Mouse (Mus musculus) embryonic facial prominence, embryonic 15.5 days (tissue): ENCODE data around the gene Smarcb1. TPM values are rescaled to one million over a fixed set of nuclear protein-coding genes. Genes with fewer than 3 reads are reported as not detected.
"Not testable (repeated sequence)": the region's sequence is repeated elsewhere in the genome, so short reads cannot be mapped to it uniquely, and the experiment has no call there.

Source experiments
- ATAC-seq: fragments of 200-750 bp; cut with Nextera tagmentation; 2 replicates; pipeline ENCODE4 v1.8.0; 2017; ENCODE audit warnings: low read depth, moderate TSS enrichment; ENCODE audit not compliant: insufficient number of reproducible peaks, low FRiP score, low TSS enrichment
- H3K27ac ChIP-seq: fragments of 300-500 bp; sonication (generic); replicated peaks from 2 replicates; pipeline ENCODE4 v1.5.1; 2015; ENCODE audit warnings: mild to moderate bottlenecking, inconsistent platforms
- H3K27me3 ChIP-seq: fragments of 300-500 bp; sonication (generic); 2 replicates; pipeline ENCODE4 v1.6.1; 2015; ENCODE audit warnings: inconsistent platforms
- H3K36me3 ChIP-seq: fragments of 300-500 bp; sonication (generic); 2 replicates; pipeline ENCODE4 v1.6.1; 2015; ENCODE audit warnings: mild to moderate bottlenecking, inconsistent platforms
- H3K4me1 ChIP-seq: fragments of 300-500 bp; sonication (generic); 2 replicates; pipeline ENCODE4 v1.6.1; 2015; ENCODE audit warnings: inconsistent platforms
- H3K4me2 ChIP-seq: fragments of 300-500 bp; sonication (generic); replicated peaks from 2 replicates; pipeline ENCODE4 v1.6.1; 2015; ENCODE audit warnings: mild to moderate bottlenecking, inconsistent platforms
- H3K4me3 ChIP-seq: fragments of 300-500 bp; sonication (generic); replicated peaks from 2 replicates; pipeline ENCODE4 v1.5.1; 2015; ENCODE audit warnings: mild to moderate bottlenecking, inconsistent platforms
- H3K9ac ChIP-seq: fragments of 300-500 bp; sonication (generic); 2 replicates; pipeline ENCODE4 v1.6.1; 2015; ENCODE audit warnings: inconsistent platforms
- H3K9me3 ChIP-seq: fragments of 300-500 bp; sonication (generic); replicated peaks from 2 replicates; pipeline ENCODE4 v1.6.1; 2016; ENCODE audit warnings: inconsistent platforms
- WGBS: fragments of 180-500 bp; shearing (Covaris S2); methylation state at CpG from one replicate; pipeline ENCODE4 v1.1.7; 2015; 5-methylcytosine and 5-hydroxymethylcytosine counted together
- polyA plus RNA-seq: library from polyadenylated mRNA; unstranded; fragments of >200 nt; fragmentation: Nextera tagmentation; extraction: Ambion mirVana; gene quantifications from 2 replicates; pipeline ENCODE4 v1.2.1, GENCODE M21; 2015

The Smarcb1 gene
- polyA plus RNA-seq, 1 experiment from 2014 or later, result 192 TPM

GRCm38 (mm10) chr10:75860746-75861145 lies 60.7 kb downstream of the Smarcb1 start:
- H3K4me3 ChIP-seq, result no peak overlapping the region; the same call in 1 of the 2 replicates
- H3K4me2 ChIP-seq, result peak overlapping the region; percentile 57
- no peak overlapping the region for H3K9ac ChIP-seq
- H3K27ac ChIP-seq, result peak overlapping the region; percentile 94
- H3K4me1 ChIP-seq, result peaks cover 25% of the 10 kb centered on the region
- WGBS, result 31% methylated on average over 7 of the region's 7 CpGs
- no peak for ATAC-seq
- H3K36me3 ChIP-seq, result peaks cover 8% of the 10 kb centered on the region
- H3K27me3 ChIP-seq, result no peaks in the 10 kb centered on the region
- H3K9me3 ChIP-seq, result no peaks in the 10 kb centered on the region

DNA sequence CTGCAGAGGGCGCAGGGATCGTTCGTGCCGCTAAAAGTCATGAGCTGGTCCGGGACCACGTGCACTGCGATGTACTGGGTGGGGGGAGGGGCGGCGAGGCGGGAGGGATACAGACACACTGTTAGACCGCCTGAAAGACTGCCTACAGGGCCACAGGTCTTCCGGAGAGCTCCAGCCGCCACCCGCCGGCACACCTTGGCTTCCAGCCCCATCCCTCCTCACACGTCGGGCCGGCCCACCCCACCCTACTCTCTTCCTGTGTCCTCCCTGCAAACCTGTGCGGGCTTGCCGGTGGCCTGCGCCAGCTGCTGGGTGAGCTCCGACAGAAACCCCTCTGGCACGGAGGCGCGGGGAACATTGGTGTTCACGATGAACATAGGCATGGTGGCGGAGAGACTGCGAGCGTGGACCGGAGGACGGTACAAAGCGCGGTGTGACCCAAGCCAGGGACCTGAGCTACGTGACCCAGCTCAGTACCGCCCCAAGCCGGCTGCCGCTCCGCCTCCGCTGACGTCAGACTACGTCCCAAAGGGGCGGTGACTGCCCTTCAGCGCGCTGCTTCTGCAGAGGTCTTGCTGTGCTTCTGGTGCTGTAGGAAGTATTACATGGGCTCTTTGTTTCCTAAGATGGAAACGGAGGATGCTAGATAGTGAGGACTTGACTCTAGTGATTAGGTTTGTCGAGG lies 61.5 kb downstream of the Smarcb1 start, which contains the start of gene Mif:
TSS of gene Mif (minus strand) at position 455 of the 685 bp plus-strand sequence.
- Histone ChIP-seq H3K4me1 (peaks cover 25% of the 10 kb centered on the region), H3K4me2 (peak within 1 kb of the TSS; percentile 57), H3K27ac (peak within 1 kb of the TSS; percentile 94), H3K9ac (peak within 1 kb of the TSS; percentile 92), H3K4me3 (peak within 1 kb of the TSS; percentile 77)
- not testable (repeated sequence) for H3K9me3 ChIP-seq, H3K36me3 ChIP-seq, H3K27me3 ChIP-seq
- under 1% methylated on average over 43 of the region's 46 CpGs for WGBS
- peak; percentile 95 for ATAC-seq

- Histone ChIP-seq H3K9me3 (no peaks in the 10 kb centered on the region), H3K27me3 (no peaks in the 10 kb centered on the region), H3K4me3 (peak overlapping the region; percentile 77), H3K4me2 (peak overlapping the region; percentile 57), H3K36me3 (peaks cover 8% of the 10 kb centered on the region), H3K9ac (peak overlapping the region; percentile 18; the same call in 1 of the 2 replicates), H3K27ac (peak overlapping the region; percentile 94), H3K4me1 (peaks cover 25% of the 10 kb centered on the region)
- peak; percentile 40 for ATAC-seq
- 2% methylated on average over 27 of the region's 27 CpGs for WGBS
These were observed 62.2 kb downstream of the Smarcb1 start for GRCm38 (mm10) chr10:75859107-75859746.

DNA sequence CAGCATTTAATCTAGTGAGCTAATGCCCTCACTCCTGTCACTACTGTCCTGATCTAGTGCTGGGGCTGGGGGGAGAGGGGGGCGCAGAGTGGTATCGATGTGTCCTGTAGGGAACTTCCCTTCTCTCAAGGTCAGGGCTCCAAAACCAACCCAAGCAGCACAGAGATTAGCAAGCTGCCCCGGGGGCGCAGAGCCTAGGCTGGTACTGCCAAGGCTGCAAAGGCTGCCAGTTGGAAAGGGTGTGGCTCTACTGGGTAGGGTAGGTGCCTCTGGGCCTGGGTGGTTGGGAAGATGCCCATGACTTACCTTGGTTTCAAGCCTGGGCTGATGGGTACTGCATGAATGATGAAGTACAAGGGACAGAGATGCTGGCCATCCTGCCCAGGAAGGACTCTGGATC lies 63.8 kb downstream of the Smarcb1 start:
- Histone ChIP-seq H3K4me2 (no peak overlapping the region), H3K9me3 (no peaks in the 10 kb centered on the region), H3K27ac (no peak overlapping the region), H3K9ac (no peak overlapping the region), H3K4me3 (no peak overlapping the region), H3K4me1 (peaks cover 25% of the 10 kb centered on the region), H3K27me3 (no peaks in the 10 kb centered on the region), H3K36me3 (peaks cover 8% of the 10 kb centered on the region)
- no peak for ATAC-seq
- 89% methylated on average over 4 of the region's 4 CpGs for WGBS

- Histone ChIP-seq H3K9me3 (no peaks in the 10 kb centered on the region), H3K9ac (no peak overlapping the region), H3K4me2 (no peak overlapping the region), H3K4me1 (peaks cover 25% of the 10 kb centered on the region), H3K36me3 (peaks cover 8% of the 10 kb centered on the region), H3K4me3 (no peak overlapping the region), H3K27me3 (no peaks in the 10 kb centered on the region), H3K27ac (no peak overlapping the region)
- ATAC-seq, result no peak
- WGBS, result 75% methylated on average over 3 of the region's 3 CpGs
These were observed 64.4 kb downstream of the Smarcb1 start for GRCm38 (mm10) chr10:75856976-75857375.

DNA sequence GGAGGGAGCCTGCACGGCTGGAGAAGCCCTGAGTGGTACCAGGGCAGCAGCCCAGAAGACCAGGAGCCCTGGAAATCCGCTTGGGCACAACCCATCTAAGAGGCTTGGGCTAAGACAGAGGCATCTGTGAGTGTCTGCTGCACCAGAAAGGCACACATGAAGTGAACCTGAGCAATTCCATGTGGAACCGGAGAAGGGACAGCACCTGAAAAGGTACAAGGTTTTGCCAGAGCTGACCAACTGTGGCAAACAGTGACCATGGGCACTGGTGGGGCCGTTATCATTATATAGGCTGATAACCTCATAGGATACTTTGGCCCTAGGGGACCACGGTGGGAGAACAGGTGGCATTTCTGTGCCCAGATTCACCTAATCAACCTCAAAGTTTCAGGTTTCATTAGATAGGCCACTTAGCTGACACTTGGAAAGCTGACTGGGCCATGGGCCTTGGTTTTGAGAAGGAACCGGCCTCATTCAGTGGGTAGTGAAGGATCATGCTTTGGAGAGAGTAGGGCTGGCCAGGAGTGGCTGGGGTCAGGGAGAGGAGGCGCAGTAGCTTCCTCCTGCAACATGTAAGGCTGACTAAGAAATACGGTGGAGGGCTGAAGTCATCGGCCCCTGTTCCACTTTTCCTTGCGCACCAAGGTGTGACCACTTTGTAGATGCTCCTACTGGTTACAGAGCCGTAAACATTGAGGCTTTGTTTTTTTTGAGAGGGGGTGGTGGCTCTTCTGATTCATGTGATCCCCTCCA lies 65.1 kb downstream of the Smarcb1 start:
- WGBS, result 76% methylated on average over 11 of the region's 11 CpGs
- Histone ChIP-seq H3K27ac (no peak overlapping the region), H3K4me2 (no peak overlapping the region), H3K27me3 (no peaks in the 10 kb centered on the region), H3K4me1 (peaks cover 31% of the 10 kb centered on the region), H3K36me3 (peaks cover 8% of the 10 kb centered on the region), H3K4me3 (no peak overlapping the region), H3K9ac (no peak overlapping the region), H3K9me3 (no peaks in the 10 kb centered on the region)
- ATAC-seq, result no peak

GRCm38 (mm10) chr10:75855416-75855981 lies 65.9 kb downstream of the Smarcb1 start:
- H3K4me1 ChIP-seq, result peaks cover 33% of the 10 kb centered on the region
- 88% methylated on average over 15 of the region's 15 CpGs for WGBS
- no peak overlapping the region for H3K4me2 ChIP-seq
- H3K36me3 ChIP-seq, result peaks cover 8% of the 10 kb centered on the region
- H3K9ac ChIP-seq, result no peak overlapping the region
- ATAC-seq, result no peak
- no peak overlapping the region for H3K4me3 ChIP-seq
- no peaks in the 10 kb centered on the region for H3K27me3 ChIP-seq
- H3K27ac ChIP-seq, result no peak overlapping the region
- H3K9me3 ChIP-seq, result no peaks in the 10 kb centered on the region

DNA sequence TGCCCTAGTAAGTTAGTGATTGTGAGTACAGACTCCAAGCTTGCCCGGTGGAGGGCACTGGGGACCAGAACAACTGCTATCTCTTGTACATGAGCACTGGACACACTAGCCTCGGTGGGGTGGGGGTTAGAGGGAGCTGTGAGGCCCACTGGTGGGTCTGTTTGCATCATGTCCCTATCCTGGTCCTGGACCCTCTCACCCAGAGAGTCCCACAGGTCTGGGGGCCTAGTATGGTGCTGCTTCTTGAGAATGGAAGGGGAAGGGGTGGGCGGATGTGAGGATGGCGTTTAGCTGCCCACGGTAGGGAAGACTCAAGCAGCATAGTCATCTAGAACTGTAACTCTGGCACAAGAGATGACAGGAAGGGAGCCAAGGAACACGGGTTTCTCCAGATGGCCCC lies 66.6 kb downstream of the Smarcb1 start:
- H3K9ac ChIP-seq, result no peak overlapping the region
- H3K4me3 ChIP-seq, result no peak overlapping the region
- peaks cover 8% of the 10 kb centered on the region for H3K36me3 ChIP-seq
- ATAC-seq, result no peak
- 81% methylated on average over 6 of the region's 6 CpGs for WGBS
- H3K4me1 ChIP-seq, result peaks cover 31% of the 10 kb centered on the region
- no peak overlapping the region for H3K4me2 ChIP-seq
- H3K27me3 ChIP-seq, result no peaks in the 10 kb centered on the region
- H3K27ac ChIP-seq, result no peak overlapping the region
- no peaks in the 10 kb centered on the region for H3K9me3 ChIP-seq

GRCm38 (mm10) chr10:75854096-75854495 lies 67.3 kb downstream of the Smarcb1 start:
- H3K9ac ChIP-seq, result no peak overlapping the region
- peaks cover 28% of the 10 kb centered on the region for H3K4me1 ChIP-seq
- H3K9me3 ChIP-seq, result no peaks in the 10 kb centered on the region
- 0 out of 2 replicates have a peak, but pooled peaks have one; percentile 31 for ATAC-seq
- H3K27me3 ChIP-seq, result no peaks in the 10 kb centered on the region
- H3K4me2 ChIP-seq, result no peak overlapping the region
- no peak overlapping the region for H3K27ac ChIP-seq
- peaks cover 8% of the 10 kb centered on the region for H3K36me3 ChIP-seq
- no peak overlapping the region for H3K4me3 ChIP-seq
- WGBS, result 51% methylated on average over 5 of the region's 5 CpGs

- Histone ChIP-seq H3K27me3 (no peaks in the 10 kb centered on the region), H3K4me1 (peaks cover 22% of the 10 kb centered on the region), H3K4me2 (no peak overlapping the region), H3K36me3 (peaks cover 8% of the 10 kb centered on the region), H3K9me3 (no peaks in the 10 kb centered on the region), H3K27ac (no peak overlapping the region), H3K9ac (no peak overlapping the region), H3K4me3 (no peak overlapping the region)
- 28% methylated on average over 10 of the region's 10 CpGs for WGBS
- no peak for ATAC-seq
These were observed 68.0 kb downstream of the Smarcb1 start for GRCm38 (mm10) chr10:75853452-75853851.

DNA sequence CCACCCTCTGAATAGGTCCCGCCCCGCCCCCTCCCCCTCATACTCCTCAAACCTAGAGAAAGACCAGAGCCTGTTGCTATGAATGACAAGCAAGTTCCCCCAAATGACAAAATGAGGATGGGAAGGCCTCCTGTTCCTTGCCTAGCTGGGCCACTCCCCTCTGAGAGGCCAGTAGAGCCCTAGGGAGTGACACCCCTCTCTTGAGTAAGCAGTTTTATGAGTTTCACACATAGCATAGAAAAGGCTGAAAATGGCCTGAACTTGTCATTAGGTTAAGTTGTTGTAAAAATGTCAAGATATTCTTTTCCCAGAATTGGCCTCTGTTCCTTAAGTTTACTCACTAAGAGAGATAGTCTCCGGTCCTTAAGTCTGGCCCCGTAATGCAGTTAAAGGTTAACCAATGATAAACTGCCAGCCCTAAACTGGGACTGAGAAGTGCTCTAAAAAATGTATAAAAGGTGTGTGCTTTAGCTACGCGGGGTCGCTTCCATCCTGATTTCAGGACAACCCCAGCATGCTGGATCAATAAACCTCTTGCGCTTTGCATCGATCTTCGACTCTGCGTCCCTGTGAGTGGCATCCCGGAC lies 68.8 kb downstream of the Smarcb1 start:
- Histone ChIP-seq H3K9me3 (no peaks in the 10 kb centered on the region), H3K36me3 (peaks cover 5% of the 10 kb centered on the region), H3K27ac (no peak overlapping the region), H3K4me3 (no peak overlapping the region), H3K9ac (no peak overlapping the region), H3K4me1 (peaks cover 15% of the 10 kb centered on the region), H3K27me3 (no peaks in the 10 kb centered on the region), H3K4me2 (no peak overlapping the region)
- WGBS, result 94% methylated on average over 12 of the region's 12 CpGs
- no peak for ATAC-seq
